Mouse (Mus musculus): ENCODE results near the gene Gpr137. TPM values are rescaled to one million over a fixed set of nuclear protein-coding genes. Genes with fewer than 3 reads are reported as not detected.
"Not testable (repeated sequence)": the region's sequence is repeated elsewhere in the genome, so short reads cannot be mapped to it uniquely, and the experiment has no call there.

Gpr137 gene
- polyA plus RNA-seq, 1 experiment from 2014 or later = 39.7 TPM

DNA sequence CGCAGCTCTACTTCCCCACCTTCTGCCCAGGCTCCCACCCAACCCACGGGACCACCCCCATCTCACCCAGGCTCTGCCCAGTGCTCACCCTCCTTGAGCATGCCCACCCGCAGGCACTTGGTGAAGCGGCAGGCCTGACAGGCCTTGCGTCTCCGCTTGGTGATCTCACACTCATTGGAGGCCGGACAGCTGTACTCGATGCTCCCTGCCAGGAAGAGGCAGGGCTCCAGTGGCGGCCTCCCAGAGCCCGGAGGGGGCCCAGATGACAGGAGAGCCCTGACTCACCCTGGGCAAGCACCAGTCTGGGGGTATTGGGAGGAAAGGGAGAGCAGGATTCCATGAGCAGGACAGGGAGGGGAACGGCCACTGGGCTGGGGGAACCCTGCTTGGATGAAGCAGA, 28.3 kb downstream of the Gpr137 start:
- no peak overlapping the region for H3K9ac ChIP-seq (ENCODE audit: low read length)
- peaks cover 6% of the 10 kb centered on the region for H3K4me1 ChIP-seq (ENCODE audit: control insufficient read depth, insufficient read depth, low read length)
- H3K27ac ChIP-seq (ENCODE audit: low read depth, low read length) = no peak overlapping the region
- H3K4me2 ChIP-seq (ENCODE audit: low read depth) = no peak overlapping the region
- no peak for ATAC-seq (ENCODE audit: insufficient read depth, low FRiP score, low TSS enrichment)
- no peak overlapping the region for H3K4me3 ChIP-seq (ENCODE audit: low read depth, low read length)
- no peaks in the 10 kb centered on the region for H3K27me3 ChIP-seq (ENCODE audit: control insufficient read depth, insufficient read depth, low read length)
- WGBS = 85% methylated on average over 11 of the region's 11 CpGs
- DNase-seq (ENCODE audit: low spot score) = no peak
- peaks cover 9% of the 10 kb centered on the region; the same call in 1 of the 2 replicates for H3K36me3 ChIP-seq (ENCODE audit: control insufficient read depth, insufficient read depth, low read length)
- H3K9me3 ChIP-seq (ENCODE audit: control insufficient read depth, low read length) = no peaks in the 10 kb centered on the region

DNA sequence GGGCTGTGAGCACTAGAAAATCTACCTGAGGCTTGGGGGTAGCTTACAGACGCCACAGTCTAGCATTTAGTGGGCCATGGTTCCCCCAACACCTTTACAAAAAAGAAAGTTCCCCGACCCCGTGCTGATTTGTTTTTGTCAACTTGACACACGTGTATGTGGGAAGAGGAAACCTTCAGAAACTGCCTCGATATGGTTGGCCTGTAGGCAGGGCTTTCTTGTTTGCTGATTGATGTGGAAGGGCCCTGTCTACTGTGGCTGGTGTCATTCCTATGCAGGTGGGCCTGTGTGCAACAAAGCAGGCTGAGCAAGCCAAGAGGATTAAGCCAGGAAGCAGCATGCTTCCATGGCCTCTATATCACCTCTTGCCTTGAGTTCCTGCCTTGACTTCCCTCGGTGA, 29.2 kb downstream of the Gpr137 start:
- no peaks in the 10 kb centered on the region for H3K27me3 ChIP-seq (ENCODE audit: control insufficient read depth, insufficient read depth, low read length)
- no peak for ATAC-seq (ENCODE audit: insufficient read depth, low FRiP score, low TSS enrichment)
- no peak for DNase-seq (ENCODE audit: low spot score)
- H3K36me3 ChIP-seq (ENCODE audit: control insufficient read depth, insufficient read depth, low read length) = peaks cover 9% of the 10 kb centered on the region; the same call in 1 of the 2 replicates
- no peak overlapping the region for H3K4me3 ChIP-seq (ENCODE audit: low read depth, low read length)
- no peak overlapping the region for H3K9ac ChIP-seq (ENCODE audit: low read length)
- no peak overlapping the region for H3K4me2 ChIP-seq (ENCODE audit: low read depth)
- H3K27ac ChIP-seq (ENCODE audit: low read depth, low read length) = no peak overlapping the region
- peaks cover 14% of the 10 kb centered on the region for H3K4me1 ChIP-seq (ENCODE audit: control insufficient read depth, insufficient read depth, low read length)
- 93% methylated on average over 6 of the region's 6 CpGs for WGBS
- no peaks in the 10 kb centered on the region for H3K9me3 ChIP-seq (ENCODE audit: control insufficient read depth, low read length)

- Histone ChIP-seq H3K9ac (ENCODE audit: low read length) (no peak overlapping the region), H3K4me2 (ENCODE audit: low read depth) (no peak overlapping the region), H3K9me3 (ENCODE audit: control insufficient read depth, low read length) (no peaks in the 10 kb centered on the region), H3K36me3 (ENCODE audit: control insufficient read depth, insufficient read depth, low read length) (peaks cover 9% of the 10 kb centered on the region; the same call in 1 of the 2 replicates), H3K27ac (ENCODE audit: low read depth, low read length) (no peak overlapping the region), H3K4me1 (ENCODE audit: control insufficient read depth, insufficient read depth, low read length) (peaks cover 14% of the 10 kb centered on the region), H3K4me3 (ENCODE audit: low read depth, low read length) (no peak overlapping the region), H3K27me3 (ENCODE audit: control insufficient read depth, insufficient read depth, low read length) (no peaks in the 10 kb centered on the region)
- WGBS = 94% methylated on average over 15 of the region's 15 CpGs
- ATAC-seq (ENCODE audit: insufficient read depth, low FRiP score, low TSS enrichment) (no peak), DNase-seq (ENCODE audit: low spot score) (no peak)
Measured at GRCm38 (mm10) chr19:6912205-6912970, 29.9 kb downstream of the Gpr137 start.

DNA sequence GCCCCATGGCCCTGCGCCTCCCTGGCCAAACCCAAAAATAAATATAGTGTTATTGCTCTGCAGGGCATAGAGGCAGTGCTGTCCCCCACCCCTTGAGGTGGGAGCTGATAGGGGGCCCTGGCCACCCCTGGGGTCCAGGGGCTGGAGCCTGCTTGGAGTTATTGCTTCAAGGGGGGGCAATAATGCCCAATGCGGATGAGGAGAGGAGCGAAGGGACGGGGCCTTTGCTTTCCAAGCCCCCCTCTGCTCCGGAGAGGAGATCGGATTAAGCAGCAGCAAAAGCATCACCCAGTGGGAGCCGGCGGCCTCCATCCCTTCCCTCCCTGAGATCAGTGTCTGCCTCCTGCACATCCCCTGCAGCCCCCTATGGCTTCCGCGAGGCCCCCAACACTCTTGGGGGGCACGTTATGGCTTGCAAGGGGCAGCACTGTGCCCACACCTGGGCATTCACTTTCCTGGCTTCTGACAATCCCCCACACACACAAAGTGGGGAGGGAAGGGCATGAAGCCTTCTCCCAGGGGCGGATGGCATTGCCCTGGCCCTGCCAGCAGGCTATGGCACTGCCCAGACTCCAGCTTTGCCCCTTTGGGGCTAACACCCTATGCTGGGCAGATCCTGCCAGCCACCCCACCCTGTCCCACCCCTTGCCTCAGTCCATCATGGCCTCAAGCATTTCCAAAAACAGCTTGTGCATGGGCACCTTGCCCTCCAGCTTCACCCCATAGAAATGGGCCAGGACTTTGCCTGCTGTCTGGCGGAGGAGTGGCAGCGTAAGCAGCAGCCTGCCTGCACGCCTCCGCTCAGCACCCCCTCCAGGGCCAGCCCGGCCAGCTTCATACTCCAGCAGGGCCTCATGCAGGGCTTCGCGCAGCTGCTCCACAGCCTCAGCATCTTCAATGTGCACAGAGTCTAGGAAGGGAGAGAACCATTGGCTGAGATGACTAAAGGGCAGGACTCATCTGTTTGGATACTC, 30.9 kb downstream of the Gpr137 start:
- no peak for ATAC-seq (ENCODE audit: insufficient read depth, low FRiP score, low TSS enrichment)
- Histone ChIP-seq H3K36me3 (ENCODE audit: control insufficient read depth, insufficient read depth, low read length) (peaks cover 14% of the 10 kb centered on the region), H3K9me3 (ENCODE audit: control insufficient read depth, low read length) (no peaks in the 10 kb centered on the region), H3K9ac (ENCODE audit: low read length) (peak overlapping the region; percentile 28; the same call in 1 of the 2 replicates), H3K4me2 (ENCODE audit: low read depth) (peak overlapping the region; percentile 25), H3K27ac (ENCODE audit: low read depth, low read length) (no peak overlapping the region), H3K27me3 (ENCODE audit: control insufficient read depth, insufficient read depth, low read length) (no peaks in the 10 kb centered on the region), H3K4me1 (ENCODE audit: control insufficient read depth, insufficient read depth, low read length) (peaks cover 14% of the 10 kb centered on the region), H3K4me3 (ENCODE audit: low read depth, low read length) (peak overlapping the region; percentile 22; the same call in 1 of the 2 replicates)
- no peak for DNase-seq (ENCODE audit: low spot score)
- WGBS = 84% methylated on average over 17 of the region's 19 CpGs

- peak; percentile 37 for ATAC-seq (ENCODE audit: insufficient read depth, low FRiP score, low TSS enrichment)
- H3K9me3 ChIP-seq (ENCODE audit: control insufficient read depth, low read length); H3K27me3 ChIP-seq (ENCODE audit: control insufficient read depth, insufficient read depth, low read length): not testable (repeated sequence)
- Histone ChIP-seq H3K4me3 (ENCODE audit: low read depth, low read length) (peak overlapping the region; percentile 65), H3K4me1 (ENCODE audit: control insufficient read depth, insufficient read depth, low read length) (peaks cover 14% of the 10 kb centered on the region), H3K36me3 (ENCODE audit: control insufficient read depth, insufficient read depth, low read length) (peaks cover 16% of the 10 kb centered on the region), H3K9ac (ENCODE audit: low read length) (peak overlapping the region; percentile 75), H3K27ac (ENCODE audit: low read depth, low read length) (peak overlapping the region; percentile 94), H3K4me2 (ENCODE audit: low read depth) (peak overlapping the region; percentile 86)
- WGBS = under 1% methylated on average over 23 of the region's 30 CpGs
- DNase-seq (ENCODE audit: low spot score) = peak; percentile 71
Measured at GRCm38 (mm10) chr19:6910306-6910705, 32.0 kb downstream of the Gpr137 start.

GRCm38 (mm10) chr19:6909507-6910289, 32.6 kb downstream of the Gpr137 start, which contains the start of the genes Trmt112 and Prdx5:
Gene Trmt112, plus strand, starts transcription at chr19:6909698.
Gene Prdx5, minus strand, starts transcription at chr19:6910106.
- Histone ChIP-seq H3K4me1 (ENCODE audit: control insufficient read depth, insufficient read depth, low read length) (peaks cover 14% of the 10 kb centered on the region), H3K36me3 (ENCODE audit: control insufficient read depth, insufficient read depth, low read length) (peaks cover 16% of the 10 kb centered on the region), H3K4me3 (ENCODE audit: low read depth, low read length) (peak within 1 kb of the TSS; percentile 65), H3K4me2 (ENCODE audit: low read depth) (peak within 1 kb of the TSS; percentile 86), H3K27me3 (ENCODE audit: control insufficient read depth, insufficient read depth, low read length) (no peaks in the 10 kb centered on the region), H3K9ac (ENCODE audit: low read length) (peak within 1 kb of the TSS; percentile 75), H3K9me3 (ENCODE audit: control insufficient read depth, low read length) (no peaks in the 10 kb centered on the region), H3K27ac (ENCODE audit: low read depth, low read length) (peak within 1 kb of the TSS; percentile 94)
- under 1% methylated on average over 65 of the region's 65 CpGs for WGBS
- DNase-seq (ENCODE audit: low spot score) = peak; percentile 93
- ATAC-seq (ENCODE audit: insufficient read depth, low FRiP score, low TSS enrichment) = peak; percentile 88

DNA sequence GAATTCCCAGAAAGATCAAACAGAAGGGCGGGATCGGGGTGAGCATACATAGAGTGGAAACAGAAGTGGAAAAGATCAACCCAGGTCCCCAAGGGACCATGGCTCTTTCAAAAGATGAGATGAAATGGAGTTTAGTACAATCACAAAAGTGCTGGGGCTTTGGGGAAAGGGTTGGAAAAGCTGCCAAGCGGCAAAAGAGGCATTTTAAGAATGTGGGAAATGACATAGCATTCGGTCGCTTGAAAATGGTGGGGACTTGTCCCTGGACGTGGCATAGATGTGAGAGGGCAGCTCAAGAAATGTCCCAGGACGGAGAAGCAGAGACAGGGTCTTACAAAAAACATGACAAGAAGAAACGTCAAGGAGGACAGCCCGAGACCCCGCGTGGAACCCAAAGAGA, 33.3 kb downstream of the Gpr137 start:
- Histone ChIP-seq H3K36me3 (ENCODE audit: control insufficient read depth, insufficient read depth, low read length) (peaks cover 16% of the 10 kb centered on the region), H3K9me3 (ENCODE audit: control insufficient read depth, low read length) (no peaks in the 10 kb centered on the region), H3K4me2 (ENCODE audit: low read depth) (peak overlapping the region; percentile 86), H3K27me3 (ENCODE audit: control insufficient read depth, insufficient read depth, low read length) (no peaks in the 10 kb centered on the region), H3K27ac (ENCODE audit: low read depth, low read length) (peak overlapping the region; percentile 94), H3K4me3 (ENCODE audit: low read depth, low read length) (peak overlapping the region; percentile 65), H3K9ac (ENCODE audit: low read length) (peak overlapping the region; percentile 75), H3K4me1 (ENCODE audit: control insufficient read depth, insufficient read depth, low read length) (peaks cover 14% of the 10 kb centered on the region)
- ATAC-seq (ENCODE audit: insufficient read depth, low FRiP score, low TSS enrichment) = no peak
- no peak for DNase-seq (ENCODE audit: low spot score)
- WGBS = 8% methylated on average over 11 of the region's 11 CpGs
